Mouse (Mus musculus): ENCODE measurements around the gene Rps6ka6. TPM values are rescaled to one million over a fixed set of nuclear protein-coding genes. Genes with fewer than 3 reads are reported as not detected.

The Rps6ka6 gene
- polyA plus RNA-seq (2016; fragmentation: Nextera tagmentation; extraction: Ambion mirVana) = 40.5 and 41.7 TPM in 2 replicates

DNA sequence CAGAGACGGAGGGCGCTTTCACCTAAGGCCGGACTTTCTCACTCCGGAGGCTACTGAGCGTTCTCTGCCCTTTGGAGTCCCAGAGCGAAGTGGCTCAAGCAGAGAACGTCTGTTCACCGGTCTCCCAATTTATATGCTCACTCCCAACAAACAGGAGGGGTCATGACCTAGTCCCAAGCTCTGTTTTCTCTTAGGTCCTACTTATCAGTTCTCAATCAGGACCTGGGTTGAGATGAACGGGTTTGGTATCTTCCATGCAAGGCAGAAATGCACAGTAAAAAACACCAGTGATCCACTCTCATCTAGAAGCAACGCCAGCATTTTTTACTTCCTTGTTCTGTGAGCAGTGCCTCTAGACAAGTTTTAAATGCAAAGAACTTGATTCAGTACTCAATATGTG lies at the start of gene Rps6ka6:
Rps6ka6 (minus strand) TSS at position 101 of the 400 bp plus-strand sequence.
- Histone ChIP-seq H3K9me3 (no peaks in the 10 kb centered on the region), H3K9ac (no peak within 1 kb of the TSS), H3K27me3 (no peaks in the 10 kb centered on the region), H3K4me1 (no peaks in the 10 kb centered on the region), H3K4me3 (no peak within 1 kb of the TSS), H3K27ac (no peak within 1 kb of the TSS), H3K36me3 (no peaks in the 10 kb centered on the region), H3K4me2 (replicated peaks) (no peak within 1 kb of the TSS)
- WGBS = 64% methylated on average over 10 of the region's 10 CpGs
- no peak for ATAC-seq (ENCODE audit: insufficient number of reproducible peaks, insufficient read depth, low FRiP score, low TSS enrichment)

- H3K36me3 ChIP-seq = no peaks in the 10 kb centered on the region
- no peak for ATAC-seq (ENCODE audit: insufficient number of reproducible peaks, insufficient read depth, low FRiP score, low TSS enrichment)
- 83% methylated on average over 2 of the region's 2 CpGs for WGBS
Measured at GRCm38 (mm10) chrX:111577044-111577443, 39.3 kb upstream of the Rps6ka6 start.

GRCm38 (mm10) chrX:111518206-111518605 lies 19.6 kb downstream of the Rps6ka6 start:
- 60% methylated on average over 1 of the region's 1 CpGs for WGBS
- no peaks in the 10 kb centered on the region for H3K36me3 ChIP-seq

More at GRCm38 (mm10) chrX:111577044-111577443, 39.3 kb upstream of the Rps6ka6 start:
- H3K27me3 ChIP-seq = no peaks in the 10 kb centered on the region
- no peaks in the 10 kb centered on the region for H3K4me1 ChIP-seq
- no peak overlapping the region for H3K27ac ChIP-seq
- H3K4me2 ChIP-seq (replicated peaks) = no peak overlapping the region
- H3K9ac ChIP-seq = no peak overlapping the region
- no peaks in the 10 kb centered on the region for H3K9me3 ChIP-seq
- H3K4me3 ChIP-seq = no peak overlapping the region

DNA sequence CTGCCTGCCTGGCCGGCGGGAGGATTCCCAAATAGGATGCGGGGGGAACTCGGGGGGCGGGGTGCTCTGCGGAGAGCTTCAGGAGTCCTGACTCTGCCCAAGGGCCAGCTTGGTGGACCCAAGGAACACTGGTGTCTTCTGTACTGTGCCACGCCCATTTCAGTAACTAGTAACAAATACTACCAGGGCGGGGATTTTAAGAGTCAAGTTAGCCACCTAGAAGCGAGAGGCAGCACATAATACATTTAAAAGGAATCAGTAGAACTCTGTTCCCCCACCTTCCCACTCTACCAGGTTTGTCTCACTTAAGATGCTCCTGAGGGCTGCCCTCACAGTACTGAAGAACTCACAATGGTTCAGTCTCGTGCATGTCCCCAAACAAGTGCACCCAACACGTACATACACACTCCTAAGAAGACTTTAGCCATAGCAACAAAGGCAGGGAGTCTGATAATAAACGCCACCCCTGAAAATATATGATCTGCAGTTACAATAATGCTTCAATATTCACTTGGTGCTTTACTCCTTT lies 74.1 kb downstream of the Rps6ka6 start:
- Histone ChIP-seq H3K9ac (peak overlapping the region; percentile 68; the same call in 1 of the 2 replicates), H3K27ac (peak overlapping the region; percentile 85), H3K4me1 (no peaks in the 10 kb centered on the region), H3K4me3 (peak overlapping the region; percentile 58), H3K27me3 (no peaks in the 10 kb centered on the region), H3K4me2 (replicated peaks) (peak overlapping the region; percentile 47), H3K9me3 (no peaks in the 10 kb centered on the region), H3K36me3 (no peaks in the 10 kb centered on the region)
- 17% methylated on average over 12 of the region's 12 CpGs for WGBS
- ATAC-seq (ENCODE audit: insufficient number of reproducible peaks, insufficient read depth, low FRiP score, low TSS enrichment) = no peak

More at GRCm38 (mm10) chrX:111518206-111518605, 19.6 kb downstream of the Rps6ka6 start:
- no peak overlapping the region for H3K27ac ChIP-seq
- no peaks in the 10 kb centered on the region for H3K4me1 ChIP-seq
- no peak overlapping the region for H3K9ac ChIP-seq
- no peak for ATAC-seq (ENCODE audit: insufficient number of reproducible peaks, insufficient read depth, low FRiP score, low TSS enrichment)
- no peak overlapping the region for H3K4me3 ChIP-seq
- no peaks in the 10 kb centered on the region for H3K9me3 ChIP-seq
- H3K4me2 ChIP-seq (replicated peaks) = no peak overlapping the region
- no peaks in the 10 kb centered on the region for H3K27me3 ChIP-seq

DNA sequence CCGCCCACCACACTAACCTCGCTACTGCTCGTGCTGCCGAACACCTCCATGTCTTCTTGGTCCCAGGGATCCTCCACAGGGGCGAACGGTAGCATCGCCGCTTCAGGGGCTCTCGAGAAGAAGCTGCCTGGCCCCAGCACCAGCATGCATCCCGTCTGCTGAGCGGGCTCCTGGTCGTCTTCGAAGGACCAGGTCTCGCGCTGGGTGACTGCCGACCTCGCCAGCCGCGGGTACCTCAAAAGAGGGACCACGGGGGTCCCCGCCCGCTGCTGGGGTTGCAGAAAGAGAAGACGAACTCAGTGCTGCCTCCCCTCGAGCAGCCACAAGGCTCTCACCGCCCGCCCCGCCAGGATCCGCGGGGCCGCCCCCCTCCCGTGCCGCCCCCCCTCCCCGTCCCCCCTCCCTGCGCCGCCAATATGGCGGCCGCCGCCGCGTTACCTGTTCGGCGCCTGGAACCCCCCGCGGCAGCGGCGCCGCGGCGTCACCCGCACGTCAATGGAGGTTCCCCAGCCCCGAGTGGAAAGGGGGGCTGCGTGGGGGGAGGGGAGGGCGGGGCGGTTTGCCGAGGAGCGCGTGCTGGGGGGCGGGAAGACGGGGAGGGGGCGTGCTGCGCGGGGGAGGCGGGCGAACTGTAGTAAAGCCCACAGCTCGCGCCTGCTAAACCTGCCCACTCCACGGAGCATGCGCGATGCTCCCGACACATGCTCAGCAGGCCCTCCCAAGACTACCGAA lies 74.8 kb downstream of the Rps6ka6 start:
- H3K9ac ChIP-seq = peak overlapping the region; percentile 68
- no peaks in the 10 kb centered on the region for H3K27me3 ChIP-seq
- H3K4me2 ChIP-seq (replicated peaks) = peak overlapping the region; percentile 47
- peak overlapping the region; percentile 58 for H3K4me3 ChIP-seq
- 15% methylated on average over 18 of the region's 72 CpGs for WGBS
- ATAC-seq (ENCODE audit: insufficient number of reproducible peaks, insufficient read depth, low FRiP score, low TSS enrichment) = peak; percentile 90
- no peaks in the 10 kb centered on the region for H3K4me1 ChIP-seq
- H3K27ac ChIP-seq = peak overlapping the region; percentile 85
- no peaks in the 10 kb centered on the region for H3K9me3 ChIP-seq
- H3K36me3 ChIP-seq = no peaks in the 10 kb centered on the region

DNA sequence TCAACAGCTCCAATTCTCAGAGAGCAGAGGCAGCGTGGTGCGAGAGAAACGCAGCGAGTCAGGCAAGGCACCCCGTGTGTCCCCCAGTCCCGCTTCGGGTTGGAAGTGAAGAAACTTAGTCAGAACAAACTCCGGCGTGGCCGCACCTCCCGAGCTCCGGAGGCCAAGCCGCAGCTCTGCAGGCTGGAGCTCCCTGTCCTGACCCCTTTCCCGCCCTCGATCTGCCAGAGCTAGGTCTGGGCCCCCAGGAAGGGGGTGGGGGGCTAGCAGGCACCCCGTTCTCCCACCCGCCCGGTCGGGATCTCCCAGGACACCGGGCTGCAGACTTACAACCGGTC lies 75.3 kb downstream of the Rps6ka6 start:
- Histone ChIP-seq H3K4me3 (peak overlapping the region; percentile 58), H3K4me2 (replicated peaks) (peak overlapping the region; percentile 47), H3K9me3 (no peaks in the 10 kb centered on the region), H3K9ac (peak overlapping the region; percentile 68), H3K4me1 (no peaks in the 10 kb centered on the region), H3K27ac (peak overlapping the region; percentile 85), H3K36me3 (no peaks in the 10 kb centered on the region), H3K27me3 (no peaks in the 10 kb centered on the region)
- 20% methylated on average over 21 of the region's 21 CpGs for WGBS
- peak; percentile 4; the same call in 1 of the 2 replicates for ATAC-seq (ENCODE audit: insufficient number of reproducible peaks, insufficient read depth, low FRiP score, low TSS enrichment)

DNA sequence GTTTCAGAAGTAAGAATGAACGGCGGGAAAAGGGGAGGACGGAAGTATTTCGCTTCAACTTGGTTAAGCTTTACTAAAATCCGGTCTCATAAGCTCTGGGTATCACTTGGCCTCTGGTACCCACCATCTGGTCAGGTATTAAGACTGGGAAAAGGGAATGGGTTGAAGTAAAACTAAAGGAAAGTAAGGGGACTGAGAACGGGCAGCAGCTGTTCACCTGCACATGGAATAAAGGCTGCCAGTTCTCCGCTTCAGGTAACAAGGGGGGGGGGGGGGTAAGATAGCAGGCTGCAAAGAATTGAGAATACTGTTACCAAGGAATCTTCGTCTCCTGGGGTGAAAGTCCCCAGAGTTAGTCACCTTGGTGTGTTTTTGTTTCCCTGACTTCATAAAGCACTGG lies 75.7 kb downstream of the Rps6ka6 start:
- Histone ChIP-seq H3K27ac (peak overlapping the region; percentile 85; the same call in 1 of the 2 replicates), H3K9ac (peak overlapping the region; percentile 68), H3K27me3 (no peaks in the 10 kb centered on the region), H3K4me1 (no peaks in the 10 kb centered on the region), H3K36me3 (no peaks in the 10 kb centered on the region), H3K4me2 (replicated peaks) (peak overlapping the region; percentile 47), H3K9me3 (no peaks in the 10 kb centered on the region), H3K4me3 (peak overlapping the region; percentile 58)
- no peak for ATAC-seq (ENCODE audit: insufficient number of reproducible peaks, insufficient read depth, low FRiP score, low TSS enrichment)
- WGBS = 18% methylated on average over 8 of the region's 8 CpGs

- no peak overlapping the region for H3K9ac ChIP-seq
- ATAC-seq (ENCODE audit: insufficient number of reproducible peaks, insufficient read depth, low FRiP score, low TSS enrichment) = no peak
Measured at GRCm38 (mm10) chrX:111460166-111460565, 77.6 kb downstream of the Rps6ka6 start.

DNA sequence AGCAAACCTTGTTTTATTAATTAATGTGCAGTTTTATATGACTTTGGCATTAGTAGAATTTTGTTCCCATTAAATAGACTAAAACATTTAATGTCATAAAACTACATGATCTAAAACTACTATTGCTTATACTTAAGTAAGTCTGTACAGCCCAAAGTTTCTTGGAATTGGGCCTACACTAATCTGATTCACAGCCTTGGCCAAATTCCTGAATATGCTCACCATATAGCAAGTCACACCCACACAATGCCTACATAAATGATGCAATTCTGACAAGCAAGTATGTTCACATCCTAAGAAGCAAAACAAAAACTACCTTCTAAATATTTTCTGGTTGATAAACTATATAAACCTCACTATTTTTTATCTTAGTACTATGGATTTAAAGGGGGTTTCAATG lies 101.2 kb downstream of the Rps6ka6 start:
- Histone ChIP-seq H3K36me3 (no peaks in the 10 kb centered on the region), H3K4me2 (replicated peaks) (no peak overlapping the region), H3K9me3 (no peaks in the 10 kb centered on the region), H3K27ac (no peak overlapping the region), H3K27me3 (no peaks in the 10 kb centered on the region), H3K4me3 (no peak overlapping the region), H3K9ac (no peak overlapping the region), H3K4me1 (no peaks in the 10 kb centered on the region)
- no peak for ATAC-seq (ENCODE audit: insufficient number of reproducible peaks, insufficient read depth, low FRiP score, low TSS enrichment)

More at GRCm38 (mm10) chrX:111460166-111460565, 77.6 kb downstream of the Rps6ka6 start:
- no peak overlapping the region for H3K4me3 ChIP-seq
- no peaks in the 10 kb centered on the region for H3K36me3 ChIP-seq
- no peaks in the 10 kb centered on the region for H3K4me1 ChIP-seq
- no peaks in the 10 kb centered on the region for H3K27me3 ChIP-seq
- no peak overlapping the region for H3K27ac ChIP-seq
- no peaks in the 10 kb centered on the region for H3K9me3 ChIP-seq
- no peak overlapping the region for H3K4me2 ChIP-seq (replicated peaks)

- no peak overlapping the region for H3K9ac ChIP-seq
- no peak overlapping the region for H3K4me3 ChIP-seq
- no peak overlapping the region for H3K27ac ChIP-seq
- no peaks in the 10 kb centered on the region for H3K4me1 ChIP-seq
- no peaks in the 10 kb centered on the region for H3K27me3 ChIP-seq
- no peak for ATAC-seq (ENCODE audit: insufficient number of reproducible peaks, insufficient read depth, low FRiP score, low TSS enrichment)
- no peak overlapping the region for H3K4me2 ChIP-seq (replicated peaks)
- WGBS = 89% methylated on average over 4 of the region's 4 CpGs
- H3K36me3 ChIP-seq = no peaks in the 10 kb centered on the region
- H3K9me3 ChIP-seq = no peaks in the 10 kb centered on the region
Measured at GRCm38 (mm10) chrX:111414775-111415174, 123.0 kb downstream of the Rps6ka6 start.

DNA sequence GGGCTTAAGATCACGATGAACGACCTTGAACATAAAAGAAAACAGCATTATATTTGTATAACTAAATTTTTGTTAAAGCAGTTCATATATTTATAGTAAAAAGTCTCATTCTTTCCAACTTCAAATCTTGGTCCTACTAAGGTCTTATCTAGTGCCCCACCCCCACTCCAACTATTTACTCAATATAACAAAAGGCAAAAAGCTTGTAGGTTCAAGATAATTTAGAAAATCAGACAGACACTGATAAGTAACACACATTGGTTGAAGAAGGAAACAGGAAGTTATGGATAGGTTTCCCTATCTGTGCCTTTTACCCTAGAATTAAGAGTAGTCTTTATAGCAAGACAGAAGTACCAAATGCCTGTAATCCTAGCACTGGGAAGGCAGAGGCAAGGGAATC lies 132.9 kb downstream of the Rps6ka6 start:
- no peak for ATAC-seq (ENCODE audit: insufficient number of reproducible peaks, insufficient read depth, low FRiP score, low TSS enrichment)
- Histone ChIP-seq H3K9me3 (no peaks in the 10 kb centered on the region), H3K4me2 (replicated peaks) (no peak overlapping the region), H3K27ac (no peak overlapping the region), H3K27me3 (no peaks in the 10 kb centered on the region), H3K9ac (no peak overlapping the region), H3K4me3 (no peak overlapping the region), H3K4me1 (no peaks in the 10 kb centered on the region), H3K36me3 (no peaks in the 10 kb centered on the region)
- WGBS = 90% methylated on average over 2 of the region's 2 CpGs

DNA sequence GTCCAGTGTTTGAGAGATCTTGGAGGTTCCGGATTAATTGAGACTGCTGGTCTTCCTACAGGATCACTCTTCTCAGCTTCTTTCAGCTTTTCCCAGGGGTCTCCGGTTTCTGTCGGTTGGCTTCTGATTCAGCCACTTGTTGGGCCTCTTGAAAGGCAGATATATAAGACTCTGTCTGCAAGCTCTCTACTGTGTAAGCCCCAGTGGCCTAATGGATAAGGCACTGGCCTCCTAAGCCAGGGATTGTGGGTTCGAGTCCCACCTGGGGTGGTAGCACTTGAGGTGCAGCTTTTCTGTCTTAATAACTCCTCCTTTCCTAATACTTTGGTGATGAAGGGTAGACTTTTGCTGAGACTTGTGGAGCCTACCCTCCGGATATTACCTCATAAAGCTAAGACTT lies 160.7 kb downstream of the Rps6ka6 start:
- H3K4me1 ChIP-seq = no peaks in the 10 kb centered on the region
- no peaks in the 10 kb centered on the region for H3K36me3 ChIP-seq
- no peak overlapping the region for H3K9ac ChIP-seq
- no peak overlapping the region for H3K4me3 ChIP-seq
- 84% methylated on average over 5 of the region's 5 CpGs for WGBS
- no peak overlapping the region for H3K4me2 ChIP-seq (replicated peaks)
- H3K9me3 ChIP-seq = no peaks in the 10 kb centered on the region
- no peak overlapping the region for H3K27ac ChIP-seq
- no peak for ATAC-seq (ENCODE audit: insufficient number of reproducible peaks, insufficient read depth, low FRiP score, low TSS enrichment)
- no peaks in the 10 kb centered on the region for H3K27me3 ChIP-seq
